Mouse (Mus musculus) bone marrow macrophage, adult 2 months (primary cell): Measurements from ENCODE around the gene Cdc14b. TPM values are rescaled to one million over a fixed set of nuclear protein-coding genes. Genes with fewer than 3 reads are reported as not detected.

Experiments
- H3K27ac ChIP-seq: 2 replicates; pipeline ENCODE4 v1.5.1; 2012; ENCODE audit warnings: low read depth, low read length; ENCODE audit not compliant: insufficient read depth
- H3K4me1 ChIP-seq: 2 replicates; pipeline ENCODE4 v1.6.1; 2012; ENCODE audit warnings: low read length; ENCODE audit not compliant: control insufficient read depth, insufficient read depth
- H3K4me3 ChIP-seq: 2 replicates; pipeline ENCODE4 v1.5.1; 2012; ENCODE audit warnings: mild to moderate bottlenecking, low read length, moderate library complexity; ENCODE audit not compliant: insufficient read depth
- CTCF ChIP-seq: IDR thresholded peaks from 2 replicates; pipeline ENCODE4 v1.5.1; 2012; ENCODE audit warnings: low read depth, mild to moderate bottlenecking, low read length, moderate library complexity
- POLR2A ChIP-seq: IDR thresholded peaks from 2 replicates; pipeline ENCODE4 v1.6.1; 2012; ENCODE audit warnings: mild to moderate bottlenecking, low read depth, low read length, borderline replicate concordance
- polyA plus RNA-seq: library from polyadenylated mRNA; stranded (reverse); fragments of >200 nt; gene quantifications from 2 replicates; pipeline ENCODE4 v1.2.4, GENCODE M21; 2012; ENCODE audit not compliant: missing spikeins, insufficient read depth, insufficient read length

Cdc14b gene
- polyA plus RNA-seq, 1 experiment: 9.3 TPM

- Histone ChIP-seq H3K4me3 (no peak overlapping the region), H3K27ac (no peak overlapping the region), H3K4me1 (peaks cover 6% of the 10 kb centered on the region; the same call in 1 of the 2 replicates)
- no peak for TF ChIP-seq CTCF
These were observed 89.9 kb downstream of the Cdc14b start for GRCm38 (mm10) chr13:64185176-64185575.

- Histone ChIP-seq H3K27ac (no peak overlapping the region), H3K4me1 (peaks cover 6% of the 10 kb centered on the region; the same call in 1 of the 2 replicates), H3K4me3 (no peak overlapping the region)
- no peak for TF ChIP-seq POLR2A
- TF ChIP-seq CTCF: no peak
These were observed 90.7 kb downstream of the Cdc14b start for GRCm38 (mm10) chr13:64184361-64184760.

DNA sequence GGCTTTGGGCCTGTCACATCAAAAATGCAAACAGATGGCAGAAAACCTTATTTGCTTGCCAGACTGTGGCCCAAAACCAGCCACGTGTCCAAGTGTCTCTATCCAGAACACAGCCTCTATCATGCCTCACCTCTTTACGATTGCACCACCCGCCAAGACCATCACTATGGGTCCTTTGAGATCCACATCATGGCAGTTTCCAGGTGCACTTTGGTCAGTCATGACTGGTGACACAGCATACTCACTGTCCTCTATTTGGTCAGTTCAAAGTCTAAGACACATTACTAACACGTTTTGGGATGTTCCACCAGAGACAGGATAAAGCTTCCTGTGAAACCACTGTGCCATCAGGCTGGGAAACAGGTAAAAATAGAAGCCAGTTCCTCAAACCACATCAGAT, 91.5 kb downstream of the Cdc14b start:
- no peak overlapping the region for H3K27ac ChIP-seq

GRCm38 (mm10) chr13:64182091-64182490, 93.0 kb downstream of the Cdc14b start:
- H3K27ac ChIP-seq: no peak overlapping the region

More for the DNA sequence above, 91.5 kb downstream of the Cdc14b start:
- H3K4me1 ChIP-seq: peaks cover 6% of the 10 kb centered on the region; the same call in 1 of the 2 replicates
- no peak for TF ChIP-seq CTCF
- TF ChIP-seq POLR2A: no peak
- H3K4me3 ChIP-seq: no peak overlapping the region

GRCm38 (mm10) chr13:64180888-64181287, 94.2 kb downstream of the Cdc14b start:
- Histone ChIP-seq H3K4me3 (no peak overlapping the region), H3K27ac (no peak overlapping the region)
- TF ChIP-seq CTCF (no peak), POLR2A (no peak)

More at GRCm38 (mm10) chr13:64182091-64182490, 93.0 kb downstream of the Cdc14b start:
- TF ChIP-seq CTCF: no peak
- TF ChIP-seq POLR2A: no peak
- H3K4me3 ChIP-seq: no peak overlapping the region
- peaks cover 3% of the 10 kb centered on the region; the same call in 1 of the 2 replicates for H3K4me1 ChIP-seq

DNA sequence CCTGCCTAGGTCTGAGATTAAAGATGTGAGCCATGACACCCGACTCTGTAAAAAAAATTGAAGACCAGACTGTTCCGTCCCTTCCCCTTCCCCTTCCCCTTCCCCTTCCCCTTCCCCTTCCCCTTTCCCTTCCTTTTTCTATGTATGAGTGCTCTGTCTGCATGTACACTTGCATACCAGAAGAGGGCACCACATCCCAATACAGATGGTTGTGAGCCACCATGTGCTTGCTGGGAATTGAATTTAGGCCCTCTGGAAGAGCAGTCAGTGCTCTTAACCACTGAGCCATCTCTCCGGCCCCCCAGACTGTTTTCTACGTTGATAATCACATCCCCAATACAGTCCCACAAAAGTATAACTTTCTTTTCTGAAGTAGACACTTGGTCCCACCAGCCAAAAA, 94.8 kb downstream of the Cdc14b start:
- no peak for TF ChIP-seq POLR2A
- peak; percentile 35; the same call in 1 of the 2 replicates for TF ChIP-seq CTCF
- Histone ChIP-seq H3K4me3 (no peak overlapping the region), H3K27ac (no peak overlapping the region), H3K4me1 (no peaks in the 10 kb centered on the region)

More at GRCm38 (mm10) chr13:64180888-64181287, 94.2 kb downstream of the Cdc14b start:
- no peaks in the 10 kb centered on the region for H3K4me1 ChIP-seq

DNA sequence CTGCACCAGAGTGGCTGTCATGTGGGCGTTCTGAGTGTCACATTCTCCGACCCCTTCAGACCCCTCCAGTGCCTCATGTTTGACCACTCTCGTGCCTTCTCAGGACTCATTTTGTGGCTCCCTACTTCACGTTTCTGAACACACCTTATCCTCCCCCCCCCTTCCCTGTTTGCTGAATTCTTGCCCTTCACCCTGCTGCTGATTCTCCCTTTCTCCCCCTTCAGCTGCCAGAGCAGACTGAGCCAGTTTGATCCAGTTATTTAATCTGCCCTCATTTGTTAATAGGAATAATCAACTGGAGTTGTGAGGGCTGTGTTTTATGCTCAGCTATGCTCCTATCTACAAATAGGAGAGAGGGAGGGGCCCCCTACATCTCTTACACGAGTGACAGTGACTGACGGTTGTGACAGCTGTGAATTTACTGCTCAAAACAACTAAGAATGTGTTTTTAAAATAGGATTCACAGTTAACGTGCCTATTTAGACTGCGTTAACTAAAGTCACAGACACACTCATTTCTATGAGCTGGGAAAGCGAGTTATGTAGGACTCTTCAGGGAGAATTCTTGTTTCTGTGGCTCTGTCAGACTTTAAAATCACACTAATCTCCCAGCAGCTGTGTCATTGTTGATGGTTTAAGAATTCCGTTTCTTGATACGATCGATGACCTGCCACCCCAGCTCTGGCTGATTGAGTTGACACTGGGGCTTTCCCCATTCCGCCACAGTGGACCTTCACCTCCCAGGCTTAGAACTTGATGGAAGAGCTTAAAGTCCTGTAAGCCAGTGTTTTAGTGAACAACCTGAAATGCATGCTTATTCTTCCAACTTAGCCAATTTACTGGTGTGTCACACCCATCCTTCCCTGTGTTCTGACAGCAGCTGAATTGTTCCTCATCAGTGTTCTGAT, 96.1 kb downstream of the Cdc14b start:
- no peak overlapping the region for H3K4me3 ChIP-seq
- H3K4me1 ChIP-seq: no peaks in the 10 kb centered on the region
- TF ChIP-seq CTCF (no peak), POLR2A (no peak)
- H3K27ac ChIP-seq: no peak overlapping the region

- Histone ChIP-seq H3K4me3 (no peak overlapping the region), H3K4me1 (no peaks in the 10 kb centered on the region)
- no peak for TF ChIP-seq CTCF
These were observed 97.1 kb downstream of the Cdc14b start for GRCm38 (mm10) chr13:64178000-64178399.

GRCm38 (mm10) chr13:64169746-64170145, 105.3 kb downstream of the Cdc14b start:
- no peaks in the 10 kb centered on the region for H3K4me1 ChIP-seq
- no peak overlapping the region for H3K4me3 ChIP-seq
- TF ChIP-seq CTCF (no peak), POLR2A (no peak)
- H3K27ac ChIP-seq: no peak overlapping the region

More at GRCm38 (mm10) chr13:64178000-64178399, 97.1 kb downstream of the Cdc14b start:
- no peak overlapping the region for H3K27ac ChIP-seq

DNA sequence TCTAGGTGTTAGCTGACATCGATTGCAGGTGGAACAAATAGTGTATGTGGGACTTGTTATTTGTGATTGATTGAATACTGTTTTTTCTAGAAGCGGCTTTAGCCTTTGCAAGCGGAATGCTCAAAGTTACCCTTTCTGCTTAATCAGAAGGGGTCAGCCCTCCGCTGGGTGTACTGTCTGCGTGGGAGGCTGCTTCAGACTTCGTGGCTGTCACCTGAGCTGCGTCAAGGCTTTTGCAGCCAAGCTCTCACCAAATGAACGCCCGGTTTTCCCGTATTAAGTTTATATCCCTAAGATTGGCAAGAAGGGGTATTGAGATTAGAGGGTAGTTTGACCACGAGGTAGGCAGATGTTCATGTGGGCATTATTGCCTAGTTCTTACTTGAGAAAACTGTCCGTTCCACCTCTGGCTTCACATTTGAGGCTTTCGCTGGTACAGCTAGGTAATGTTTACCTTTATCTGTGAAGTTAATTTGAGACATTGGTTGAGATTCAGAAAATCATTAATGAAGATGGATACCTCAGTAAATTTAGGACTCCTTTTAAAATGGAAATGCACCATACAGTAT, 111.9 kb downstream of the Cdc14b start:
- Histone ChIP-seq H3K4me1 (no peaks in the 10 kb centered on the region), H3K27ac (no peak overlapping the region), H3K4me3 (peak overlapping the region; percentile 92; the same call in 1 of the 2 replicates)
- no peak for TF ChIP-seq POLR2A
- TF ChIP-seq CTCF: no peak
